Mouse (Mus musculus) midbrain, embryonic 13.5 days (tissue): ENCODE measurements at regions not wholly inside any gene's neighbourhood (a gene's known extent, or its start where the extent isn't known, plus 50 kb on each side); places are given as distances from the start of the nearest gene placed in this dataset.

ENCODE experiments used
- ATAC-seq: fragments of 200-750 bp; cut with Nextera tagmentation; 2 replicates; pipeline ENCODE4 v1.8.0; 2017; ENCODE audit warnings: mild to moderate bottlenecking, moderate TSS enrichment, moderate library complexity
- H3K27ac ChIP-seq: fragments of 300-500 bp; sonication (generic); 2 replicates; pipeline ENCODE4 v1.5.1; 2015; ENCODE audit warnings: inconsistent platforms, mild to moderate bottlenecking, moderate library complexity
- H3K27me3 ChIP-seq: fragments of 300-500 bp; sonication (generic); 2 replicates; pipeline ENCODE4 v1.6.1; 2015; ENCODE audit warnings: mild to moderate bottlenecking, inconsistent platforms
- H3K36me3 ChIP-seq: fragments of 300-500 bp; sonication (generic); 2 replicates; pipeline ENCODE4 v1.6.1; 2015; ENCODE audit warnings: mild to moderate bottlenecking, inconsistent platforms
- H3K4me1 ChIP-seq: fragments of 300-500 bp; sonication (generic); replicated peaks from 2 replicates; pipeline ENCODE4 v1.6.1; 2015; ENCODE audit warnings: inconsistent platforms
- H3K4me2 ChIP-seq: fragments of 300-500 bp; sonication (generic); replicated peaks from 2 replicates; pipeline ENCODE4 v1.6.1; 2015; ENCODE audit warnings: moderate library complexity, mild to moderate bottlenecking, inconsistent platforms
- H3K4me3 ChIP-seq: fragments of 300-500 bp; sonication (generic); replicated peaks from 2 replicates; pipeline ENCODE4 v1.5.1; 2015; ENCODE audit warnings: mild to moderate bottlenecking, inconsistent platforms
- H3K9ac ChIP-seq: fragments of 300-500 bp; sonication (generic); replicated peaks from 2 replicates; pipeline ENCODE4 v1.6.1; 2015; ENCODE audit warnings: mild to moderate bottlenecking, inconsistent platforms
- H3K9me3 ChIP-seq: fragments of 300-500 bp; sonication (generic); 2 replicates; pipeline ENCODE4 v1.6.1; 2016; ENCODE audit warnings: mild to moderate bottlenecking, inconsistent platforms
- WGBS: fragments of 180-500 bp; shearing (Covaris S2); methylation state at CpG from one replicate; pipeline ENCODE4 v1.1.7; 2015; 5-methylcytosine and 5-hydroxymethylcytosine counted together

- no peak for ATAC-seq
- no peak overlapping the region for H3K9ac ChIP-seq
- no peak overlapping the region for H3K4me2 ChIP-seq
- H3K4me3 ChIP-seq = no peak overlapping the region
- 0 out of 2 replicates have a peak, but pooled peaks cover 3% of the 10 kb centered on the region for H3K4me1 ChIP-seq
- H3K27ac ChIP-seq = no peak overlapping the region
- no peaks in the 10 kb centered on the region for H3K36me3 ChIP-seq
- 57% methylated on average over 12 of the region's 13 CpGs for WGBS
- H3K27me3 ChIP-seq = no peaks in the 10 kb centered on the region
- H3K9me3 ChIP-seq = no peaks in the 10 kb centered on the region
Measured at GRCm38 (mm10) chr13:72691783-72692729, 63.4 kb downstream of the Irx2 start.

GRCm38 (mm10) chr13:72707469-72707868 lies 78.8 kb downstream of the Irx2 start:
- Histone ChIP-seq H3K9ac (no peak overlapping the region), H3K4me2 (no peak overlapping the region), H3K4me3 (no peak overlapping the region), H3K27me3 (no peaks in the 10 kb centered on the region), H3K27ac (no peak overlapping the region), H3K9me3 (no peaks in the 10 kb centered on the region), H3K36me3 (no peaks in the 10 kb centered on the region), H3K4me1 (peaks cover 6% of the 10 kb centered on the region)
- 78% methylated on average over 3 of the region's 3 CpGs for WGBS
- ATAC-seq = no peak

- 88% methylated on average over 2 of the region's 2 CpGs for WGBS
- ATAC-seq = no peak
Measured at GRCm38 (mm10) chr13:72708728-72709127, 80.1 kb downstream of the Irx2 start.

GRCm38 (mm10) chr13:72710051-72710450 lies 81.4 kb downstream of the Irx2 start:
- Histone ChIP-seq H3K27ac (no peak overlapping the region), H3K27me3 (peaks cover 5% of the 10 kb centered on the region; the same call in 1 of the 2 replicates), H3K4me3 (no peak overlapping the region), H3K4me2 (no peak overlapping the region), H3K4me1 (peaks cover 6% of the 10 kb centered on the region), H3K9ac (no peak overlapping the region), H3K36me3 (no peaks in the 10 kb centered on the region), H3K9me3 (no peaks in the 10 kb centered on the region)
- WGBS = 83% methylated on average over 5 of the region's 5 CpGs
- ATAC-seq = no peak

More at GRCm38 (mm10) chr13:72708728-72709127, 80.1 kb downstream of the Irx2 start:
- Histone ChIP-seq H3K4me1 (peaks cover 6% of the 10 kb centered on the region), H3K9ac (no peak overlapping the region), H3K4me3 (no peak overlapping the region), H3K27me3 (peaks cover 5% of the 10 kb centered on the region; the same call in 1 of the 2 replicates), H3K36me3 (no peaks in the 10 kb centered on the region), H3K4me2 (no peak overlapping the region), H3K27ac (no peak overlapping the region), H3K9me3 (no peaks in the 10 kb centered on the region)

GRCm38 (mm10) chr13:72711136-72711535 lies 82.5 kb downstream of the Irx2 start:
- Histone ChIP-seq H3K9me3 (no peaks in the 10 kb centered on the region), H3K4me3 (no peak overlapping the region), H3K4me2 (no peak overlapping the region), H3K27ac (no peak overlapping the region), H3K36me3 (no peaks in the 10 kb centered on the region), H3K4me1 (peaks cover 6% of the 10 kb centered on the region), H3K27me3 (peaks cover 5% of the 10 kb centered on the region; the same call in 1 of the 2 replicates), H3K9ac (no peak overlapping the region)
- no peak for ATAC-seq
- WGBS = 73% methylated on average over 8 of the region's 8 CpGs

- Histone ChIP-seq H3K9me3 (no peaks in the 10 kb centered on the region), H3K9ac (no peak overlapping the region), H3K4me3 (no peak overlapping the region), H3K4me2 (no peak overlapping the region), H3K27me3 (peaks cover 5% of the 10 kb centered on the region; the same call in 1 of the 2 replicates), H3K4me1 (peaks cover 6% of the 10 kb centered on the region), H3K36me3 (no peaks in the 10 kb centered on the region), H3K27ac (no peak overlapping the region)
- whole genome bisulfite sequencing = 77% methylated on average over 4 of the region's 4 CpGs
- no peak for ATAC-seq
Measured at GRCm38 (mm10) chr13:72711842-72712330, 83.3 kb downstream of the Irx2 start.

- Histone ChIP-seq H3K27me3 (peaks cover 5% of the 10 kb centered on the region; the same call in 1 of the 2 replicates), H3K9me3 (no peaks in the 10 kb centered on the region), H3K4me2 (no peak overlapping the region), H3K4me3 (no peak overlapping the region), H3K36me3 (no peaks in the 10 kb centered on the region), H3K9ac (no peak overlapping the region), H3K4me1 (peaks cover 6% of the 10 kb centered on the region), H3K27ac (no peak overlapping the region)
- 77% methylated on average over 7 of the region's 7 CpGs for WGBS
- ATAC-seq = no peak
Measured at GRCm38 (mm10) chr13:72714793-72715192, 86.2 kb downstream of the Irx2 start.

- no peak for ATAC-seq
Measured at GRCm38 (mm10) chr13:72715959-72716680, 87.5 kb downstream of the Irx2 start.

GRCm38 (mm10) chr13:72727126-72727525 lies 98.5 kb downstream of the Irx2 start:
- WGBS = 65% methylated on average over 9 of the region's 9 CpGs
- Histone ChIP-seq H3K9ac (no peak overlapping the region), H3K4me1 (0 out of 2 replicates have a peak, but pooled peaks cover 5% of the 10 kb centered on the region), H3K4me3 (no peak overlapping the region), H3K36me3 (no peaks in the 10 kb centered on the region), H3K9me3 (no peaks in the 10 kb centered on the region), H3K27me3 (peaks cover 8% of the 10 kb centered on the region), H3K4me2 (no peak overlapping the region), H3K27ac (no peak overlapping the region)
- ATAC-seq = 0 out of 2 replicates have a peak, but pooled peaks have one; percentile 43

More at GRCm38 (mm10) chr13:72715959-72716680, 87.5 kb downstream of the Irx2 start:
- H3K4me3 ChIP-seq = no peak overlapping the region
- H3K9me3 ChIP-seq = no peaks in the 10 kb centered on the region
- H3K27me3 ChIP-seq = peaks cover 5% of the 10 kb centered on the region; the same call in 1 of the 2 replicates
- WGBS = 73% methylated on average over 6 of the region's 6 CpGs
- no peaks in the 10 kb centered on the region for H3K36me3 ChIP-seq
- no peaks in the 10 kb centered on the region; the same call in 1 of the 2 replicates for H3K4me1 ChIP-seq
- no peak overlapping the region for H3K9ac ChIP-seq
- H3K27ac ChIP-seq = no peak overlapping the region
- no peak overlapping the region for H3K4me2 ChIP-seq

GRCm38 (mm10) chr13:72735916-72736315 lies 107.3 kb downstream of the Irx2 start:
- H3K9me3 ChIP-seq = no peaks in the 10 kb centered on the region
- WGBS = 79% methylated on average over 8 of the region's 8 CpGs
- no peaks in the 10 kb centered on the region for H3K27me3 ChIP-seq
- no peaks in the 10 kb centered on the region for H3K36me3 ChIP-seq
- H3K9ac ChIP-seq = no peak overlapping the region
- H3K27ac ChIP-seq = no peak overlapping the region
- no peak overlapping the region for H3K4me2 ChIP-seq
- H3K4me3 ChIP-seq = no peak overlapping the region
- no peak for ATAC-seq
- no peaks in the 10 kb centered on the region for H3K4me1 ChIP-seq

- no peak overlapping the region for H3K9ac ChIP-seq
- H3K4me2 ChIP-seq = no peak overlapping the region
- H3K4me3 ChIP-seq = no peak overlapping the region
- no peak overlapping the region for H3K27ac ChIP-seq
- no peaks in the 10 kb centered on the region for H3K36me3 ChIP-seq
- no peak for ATAC-seq
- H3K4me1 ChIP-seq = no peaks in the 10 kb centered on the region
- 84% methylated on average over 8 of the region's 8 CpGs for WGBS
- no peaks in the 10 kb centered on the region for H3K27me3 ChIP-seq
- H3K9me3 ChIP-seq = no peaks in the 10 kb centered on the region
Measured at GRCm38 (mm10) chr13:72736992-72737391, 108.4 kb downstream of the Irx2 start.

- no peaks in the 10 kb centered on the region for H3K36me3 ChIP-seq
- H3K4me3 ChIP-seq = no peak overlapping the region
- WGBS = 70% methylated on average over 3 of the region's 3 CpGs
- no peak overlapping the region for H3K4me2 ChIP-seq
- no peaks in the 10 kb centered on the region for H3K9me3 ChIP-seq
- no peak overlapping the region for H3K9ac ChIP-seq
- no peaks in the 10 kb centered on the region for H3K4me1 ChIP-seq
- no peak overlapping the region for H3K27ac ChIP-seq
- ATAC-seq = no peak
- peaks cover 5% of the 10 kb centered on the region; the same call in 1 of the 2 replicates for H3K27me3 ChIP-seq
Measured at GRCm38 (mm10) chr13:72747187-72747586, 118.6 kb downstream of the Irx2 start.
